Mouse (Mus musculus) megakaryocyte, embryonic 14.5 days (primary cell): ENCODE measurements around the gene Gjc1.

Source experiments
- FLI1 ChIP-seq: IDR thresholded peaks from 2 replicates; pipeline ENCODE4 v1.6.1; 2012; ENCODE audit warnings: low read length, inconsistent platforms, mixed read lengths
- GATA1 ChIP-seq: IDR thresholded peaks from 3 replicates; pipeline ENCODE4 v1.6.1; 2012; ENCODE audit warnings: mixed read lengths, low read length, inconsistent platforms, borderline replicate concordance

DNA sequence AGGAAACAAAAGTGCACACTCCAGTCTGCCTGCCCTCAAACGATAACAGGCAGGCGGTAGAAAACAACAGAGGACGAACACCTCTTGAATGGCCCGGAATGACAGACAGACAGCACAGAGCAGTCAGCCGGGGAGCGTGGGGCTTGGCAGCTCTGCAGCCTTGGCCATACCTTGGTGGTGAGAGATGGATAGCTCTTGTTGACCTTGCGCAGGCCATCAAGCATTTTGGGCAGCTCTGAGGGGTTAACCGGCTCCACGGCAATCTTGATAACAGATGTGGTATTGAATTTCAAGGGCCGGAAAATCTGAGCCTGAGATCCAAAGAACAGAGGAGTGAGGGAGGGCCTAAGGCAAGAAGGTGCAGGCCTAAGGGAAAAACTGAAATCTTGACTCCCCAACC, 26.4 kb upstream of the Gjc1 start:
- TF ChIP-seq GATA1 (no peak), FLI1 (no peak)
